Mouse (Mus musculus) forebrain, embryonic 10.5 days (tissue): ENCODE results near the gene Rps6kl1. TPM values are rescaled to one million over a fixed set of nuclear protein-coding genes. Genes with fewer than 3 reads are reported as not detected.

Experiments
- DNase-seq: peaks from one replicate; pipeline ENCODE4 v3.0.0-alpha.2; 2017; ENCODE audit warnings: low spot score; ENCODE audit errors: extremely low spot score
- H3K27ac ChIP-seq: fragments of 300-500 bp; sonication (generic); 2 replicates; pipeline ENCODE4 v1.5.1; 2016; ENCODE audit warnings: mild to moderate bottlenecking
- H3K27me3 ChIP-seq: fragments of 300-500 bp; sonication (generic); 2 replicates; pipeline ENCODE4 v1.6.1; 2016; ENCODE audit warnings: mild to moderate bottlenecking; ENCODE audit not compliant: poor library complexity, severe bottlenecking
- H3K36me3 ChIP-seq: fragments of 300-500 bp; sonication (generic); replicated peaks from 2 replicates; pipeline ENCODE4 v1.6.1; 2016; ENCODE audit warnings: mild to moderate bottlenecking, moderate library complexity
- H3K4me1 ChIP-seq: fragments of 300-500 bp; sonication (generic); 2 replicates; pipeline ENCODE4 v1.6.1; 2016
- H3K4me3 ChIP-seq: fragments of 300-500 bp; sonication (generic); 2 replicates; pipeline ENCODE4 v1.5.1; 2016; ENCODE audit warnings: mild to moderate bottlenecking, moderate library complexity
- H3K9me3 ChIP-seq: fragments of 300-500 bp; sonication (generic); 2 replicates; pipeline ENCODE4 v1.6.1; 2016; ENCODE audit warnings: mild to moderate bottlenecking, moderate library complexity
- WGBS: fragments of 180-500 bp; shearing (Covaris S2); methylation state at CpG from one replicate; pipeline ENCODE4 v1.1.7; 2016; 5-methylcytosine and 5-hydroxymethylcytosine counted together
- polyA plus RNA-seq: library from polyadenylated mRNA; unstranded; fragments of >200 nt; fragmentation: Nextera tagmentation; extraction: Ambion mirVana; gene quantifications from 2 replicates; pipeline ENCODE4 v1.2.1, GENCODE M21; 2016

The Rps6kl1 gene
- polyA plus RNA-seq, 1 experiment from 2014 or later, result 1.0 TPM

DNA sequence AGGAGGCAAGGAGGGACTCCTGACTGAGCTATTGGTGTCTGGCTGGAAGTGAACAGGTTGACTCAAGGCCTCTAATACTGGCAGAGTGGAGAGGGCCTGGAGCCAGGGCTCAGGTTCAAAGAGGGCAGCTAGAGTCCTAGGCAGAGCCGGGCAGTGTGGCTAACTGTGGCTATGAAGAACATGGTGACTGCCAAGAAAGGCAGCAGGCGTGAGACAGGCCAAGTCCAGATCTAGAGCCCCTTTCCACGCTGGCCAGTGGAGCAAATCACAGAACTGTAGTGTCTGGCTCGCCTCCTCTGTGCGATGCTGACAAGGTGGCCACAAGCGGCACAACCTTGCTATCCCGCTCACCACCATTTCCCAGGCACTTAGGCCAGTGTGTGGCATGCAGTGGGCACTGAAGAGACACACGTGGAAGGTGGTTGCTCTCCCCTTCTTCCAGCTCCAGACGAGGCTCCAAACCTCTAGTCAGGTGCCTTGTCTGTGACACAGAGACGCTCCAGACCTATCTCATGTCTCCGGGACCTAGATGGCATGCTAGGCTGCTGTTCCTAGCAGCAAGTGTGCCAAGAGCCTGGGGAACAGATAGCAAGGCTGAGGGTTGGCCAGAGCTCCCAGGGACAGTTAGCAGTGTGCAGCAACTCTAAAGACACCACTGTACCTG lies 19.4 kb upstream of the Rps6kl1 start:
- Histone ChIP-seq H3K4me1 (peaks cover 23% of the 10 kb centered on the region), H3K4me3 (no peak overlapping the region), H3K9me3 (no peaks in the 10 kb centered on the region), H3K36me3 (no peaks in the 10 kb centered on the region), H3K27ac (no peak overlapping the region), H3K27me3 (peaks cover 35% of the 10 kb centered on the region)
- DNase-seq, result no peak
- 85% methylated on average over 11 of the region's 11 CpGs for WGBS

DNA sequence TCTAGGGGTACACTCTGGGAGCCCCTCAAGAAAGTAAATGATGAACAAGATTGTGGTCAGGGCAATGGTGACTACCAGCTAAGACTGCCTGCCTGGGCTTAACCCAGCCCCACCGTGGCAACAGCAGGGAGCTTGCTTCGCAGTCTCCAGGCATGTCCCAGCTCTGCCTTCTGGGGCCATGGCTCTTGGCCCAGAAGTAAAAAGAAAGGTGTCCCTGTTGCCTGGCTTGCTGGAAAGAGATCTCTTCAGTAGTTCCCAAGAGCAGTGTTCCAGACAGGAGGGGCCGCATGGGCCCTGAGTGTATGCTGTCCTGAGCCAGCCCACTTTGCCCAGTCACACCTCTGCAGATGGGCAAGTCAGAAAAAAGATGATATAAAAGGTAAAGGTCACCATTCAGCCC lies 18.8 kb upstream of the Rps6kl1 start:
- Histone ChIP-seq H3K27ac (no peak overlapping the region), H3K4me1 (peaks cover 17% of the 10 kb centered on the region), H3K36me3 (no peaks in the 10 kb centered on the region), H3K9me3 (no peaks in the 10 kb centered on the region), H3K27me3 (peaks cover 30% of the 10 kb centered on the region), H3K4me3 (peak overlapping the region; percentile 38; the same call in 1 of the 2 replicates)
- 47% methylated on average over 3 of the region's 3 CpGs for WGBS
- no peak for DNase-seq

DNA sequence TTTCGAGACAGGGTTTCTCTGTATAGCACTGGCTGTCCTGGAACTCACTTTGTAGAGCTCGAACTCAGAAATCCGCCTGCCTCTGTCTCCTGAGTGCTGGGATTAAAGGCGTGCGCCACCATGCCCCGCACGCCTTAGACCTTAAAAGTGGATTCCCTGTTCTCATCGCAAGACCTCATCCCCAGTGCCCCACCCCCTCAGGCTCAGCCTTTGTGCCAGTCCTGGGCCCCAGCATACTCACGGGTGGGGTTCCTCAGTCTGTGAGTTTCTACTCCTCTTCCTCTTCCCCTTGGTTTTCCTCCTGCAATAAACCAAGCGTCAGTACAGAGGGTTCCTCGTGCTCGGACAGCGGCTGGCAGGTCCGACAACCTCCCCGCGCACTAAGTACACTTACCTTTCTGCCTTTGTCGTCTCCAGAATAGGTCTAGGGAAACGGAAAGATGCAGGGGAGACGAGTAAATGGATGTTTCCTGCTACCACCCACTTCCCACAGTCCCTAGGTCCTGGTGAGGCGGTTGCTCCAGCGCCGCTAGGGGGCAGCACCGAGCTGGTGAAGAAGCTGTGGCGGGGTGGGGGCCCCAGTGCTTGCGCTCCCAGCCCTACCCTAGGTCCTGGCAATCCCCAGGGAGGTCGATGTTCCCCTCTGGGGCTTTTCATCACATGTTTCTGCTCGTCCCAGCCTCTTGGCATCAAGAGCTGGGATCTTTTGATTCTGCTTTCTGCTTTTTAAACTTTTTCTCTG lies 18.2 kb upstream of the Rps6kl1 start:
- H3K27ac ChIP-seq, result no peak overlapping the region; the same call in 1 of the 2 replicates
- H3K27me3 ChIP-seq, result peaks cover 24% of the 10 kb centered on the region
- H3K4me1 ChIP-seq, result peaks cover 15% of the 10 kb centered on the region
- WGBS, result 25% methylated on average over 27 of the region's 27 CpGs
- no peaks in the 10 kb centered on the region for H3K9me3 ChIP-seq
- peak; percentile 80 for DNase-seq
- H3K4me3 ChIP-seq, result peak overlapping the region; percentile 38
- H3K36me3 ChIP-seq, result no peaks in the 10 kb centered on the region

DNA sequence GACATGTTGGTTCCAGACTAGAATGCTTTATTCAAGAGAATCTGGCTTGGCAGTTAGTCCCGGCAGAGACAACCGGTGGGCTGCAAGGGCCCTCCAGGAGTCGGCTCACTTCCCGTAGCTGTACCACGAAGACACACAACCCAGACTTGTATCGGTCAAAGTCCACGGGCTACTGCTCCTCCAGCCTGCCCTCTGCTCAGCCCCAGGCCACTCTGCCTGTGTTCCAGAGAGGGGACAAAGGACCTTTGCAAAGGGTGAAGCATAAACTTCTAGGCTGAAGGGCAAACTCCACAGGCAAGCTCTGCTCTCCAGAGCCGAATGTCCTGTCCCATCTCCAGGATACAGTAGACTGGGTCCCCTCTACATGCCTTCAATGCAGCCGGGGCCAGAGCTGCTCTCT lies 15.6 kb upstream of the Rps6kl1 start:
- Histone ChIP-seq H3K27me3 (peaks cover 18% of the 10 kb centered on the region), H3K9me3 (no peaks in the 10 kb centered on the region), H3K27ac (no peak overlapping the region), H3K4me3 (no peak overlapping the region), H3K4me1 (peaks cover 10% of the 10 kb centered on the region), H3K36me3 (no peaks in the 10 kb centered on the region)
- DNase-seq, result no peak
- WGBS, result 91% methylated on average over 9 of the region's 9 CpGs

DNA sequence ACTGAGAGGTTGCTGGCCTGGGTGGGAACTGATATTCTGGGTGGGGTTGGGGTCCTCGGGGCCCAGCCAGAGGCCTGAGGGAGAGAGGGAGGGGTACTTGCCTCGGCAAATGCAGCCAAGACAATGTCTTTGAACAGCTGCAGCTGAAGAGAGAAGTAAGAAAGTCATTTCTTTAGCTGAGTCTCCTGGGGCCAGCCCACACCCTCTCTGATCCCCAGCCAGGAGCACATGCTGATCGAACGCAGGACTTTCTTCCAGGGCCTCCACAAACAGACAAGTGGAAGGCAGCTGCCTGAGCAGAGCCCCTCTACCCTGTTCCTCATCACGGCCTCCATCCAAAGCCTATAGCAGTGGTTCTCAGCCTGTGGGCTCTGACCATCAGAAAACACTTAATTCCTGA lies 13.9 kb upstream of the Rps6kl1 start:
- WGBS, result 88% methylated on average over 5 of the region's 5 CpGs
- H3K4me1 ChIP-seq, result peaks cover 9% of the 10 kb centered on the region
- no peaks in the 10 kb centered on the region for H3K36me3 ChIP-seq
- H3K4me3 ChIP-seq, result no peak overlapping the region
- H3K9me3 ChIP-seq, result no peaks in the 10 kb centered on the region
- DNase-seq, result no peak
- no peak overlapping the region for H3K27ac ChIP-seq
- H3K27me3 ChIP-seq, result peaks cover 7% of the 10 kb centered on the region

DNA sequence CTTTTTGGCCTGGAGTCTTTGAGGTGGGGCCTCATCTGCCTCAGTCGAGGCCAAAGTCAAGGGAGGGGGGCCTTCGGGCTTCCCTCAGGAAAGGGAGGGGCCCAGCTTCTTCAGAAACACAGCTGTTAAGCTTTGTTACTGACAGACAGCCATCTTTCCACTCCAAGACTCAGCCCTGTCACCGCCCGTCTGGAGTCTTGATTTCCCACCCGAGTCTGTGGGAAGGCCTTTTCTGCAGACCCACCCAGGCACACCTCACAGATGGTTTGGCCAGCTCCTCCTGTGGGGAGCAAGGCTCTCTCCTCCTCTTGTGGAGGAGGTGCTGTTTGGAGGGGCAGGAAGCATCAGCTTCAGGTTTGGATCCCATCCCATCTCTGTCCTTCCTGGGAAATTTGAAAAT lies 8.5 kb upstream of the Rps6kl1 start:
- no peaks in the 10 kb centered on the region for H3K27me3 ChIP-seq
- H3K36me3 ChIP-seq, result no peaks in the 10 kb centered on the region
- no peak for DNase-seq
- H3K4me3 ChIP-seq, result no peak overlapping the region
- H3K27ac ChIP-seq, result no peak overlapping the region
- WGBS, result 89% methylated on average over 5 of the region's 5 CpGs
- H3K9me3 ChIP-seq, result no peaks in the 10 kb centered on the region
- H3K4me1 ChIP-seq, result no peaks in the 10 kb centered on the region

DNA sequence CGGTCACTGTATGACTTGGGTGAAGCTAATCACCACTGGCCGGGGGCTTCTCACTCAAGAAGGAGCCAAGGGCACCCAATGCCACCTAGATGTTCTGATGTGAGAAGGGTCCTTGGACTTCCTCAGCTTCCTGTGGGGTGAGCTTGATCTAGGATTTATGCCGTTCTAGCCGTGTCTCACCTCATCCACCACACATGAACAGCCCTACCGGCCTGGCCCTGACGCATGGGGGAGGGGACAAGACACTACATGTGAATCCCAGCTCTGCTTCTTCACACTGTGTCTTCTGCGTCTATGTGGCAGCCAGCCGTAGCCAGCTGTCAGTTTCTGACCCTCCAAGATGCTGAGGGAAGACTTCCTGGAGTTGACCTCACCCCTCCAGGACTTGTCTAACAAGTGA lies 7.7 kb upstream of the Rps6kl1 start:
- Histone ChIP-seq H3K4me3 (no peak overlapping the region), H3K9me3 (no peaks in the 10 kb centered on the region), H3K27ac (no peak overlapping the region), H3K27me3 (no peaks in the 10 kb centered on the region), H3K36me3 (no peaks in the 10 kb centered on the region), H3K4me1 (no peaks in the 10 kb centered on the region)
- 96% methylated on average over 8 of the region's 8 CpGs for WGBS
- no peak for DNase-seq

DNA sequence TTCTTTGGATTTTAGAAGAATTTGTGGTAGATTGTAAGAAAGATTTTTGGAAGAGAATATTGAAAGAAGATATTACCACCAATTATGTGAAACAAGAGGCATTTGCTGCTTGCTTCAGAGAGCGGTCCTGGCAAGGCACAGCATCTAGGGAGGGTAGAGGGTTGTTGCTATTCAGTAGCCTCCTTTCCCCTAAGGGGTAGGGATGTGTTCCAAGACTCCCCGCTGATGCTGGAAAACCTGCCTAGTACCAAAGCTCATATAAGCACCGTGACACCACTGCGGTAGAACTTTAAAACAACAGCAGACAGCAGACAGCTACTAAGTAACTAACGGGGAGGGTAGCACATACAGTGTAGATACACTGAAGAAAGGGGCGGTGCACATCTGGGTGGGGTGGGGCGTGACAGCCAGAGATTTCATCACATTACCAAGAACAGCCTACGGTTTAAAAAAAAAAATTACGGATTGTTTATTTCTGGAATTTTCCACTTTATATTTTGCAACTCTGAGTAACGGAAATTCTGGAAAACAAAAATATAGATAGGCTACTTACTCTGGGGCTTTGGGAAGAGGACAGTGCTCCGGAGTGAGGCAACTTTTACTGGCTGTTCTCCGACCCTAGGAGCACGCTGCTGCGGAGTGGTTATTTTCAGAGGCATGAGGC lies 6.9 kb upstream of the Rps6kl1 start:
- DNase-seq, result no peak
- Histone ChIP-seq H3K9me3 (no peaks in the 10 kb centered on the region), H3K4me1 (no peaks in the 10 kb centered on the region), H3K27ac (no peak overlapping the region), H3K36me3 (no peaks in the 10 kb centered on the region), H3K27me3 (no peaks in the 10 kb centered on the region), H3K4me3 (no peak overlapping the region)
- 90% methylated on average over 14 of the region's 14 CpGs for WGBS

DNA sequence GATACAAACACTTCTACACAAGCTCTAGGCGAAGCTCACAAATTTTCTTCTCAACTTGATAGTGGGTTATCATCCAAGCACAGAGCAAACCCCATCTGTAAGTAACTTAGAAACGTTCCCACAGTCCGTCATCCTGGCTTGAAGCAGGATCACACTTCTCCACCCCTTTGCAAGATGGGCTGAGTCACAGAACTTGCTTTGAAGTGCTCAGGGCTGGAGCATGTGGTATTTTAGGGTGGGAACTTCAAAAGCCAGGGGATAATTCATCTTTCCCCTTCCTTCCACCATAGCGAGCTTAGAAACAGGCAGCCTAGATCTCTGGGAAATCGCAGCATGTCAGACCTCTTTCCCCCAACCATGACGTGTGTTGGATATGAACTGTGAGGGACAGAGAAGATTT lies 5.3 kb upstream of the Rps6kl1 start:
- Histone ChIP-seq H3K27ac (no peak overlapping the region), H3K4me1 (peaks cover 3% of the 10 kb centered on the region), H3K9me3 (no peaks in the 10 kb centered on the region), H3K36me3 (no peaks in the 10 kb centered on the region), H3K27me3 (peaks cover 7% of the 10 kb centered on the region), H3K4me3 (no peak overlapping the region)
- 81% methylated on average over 6 of the region's 6 CpGs for WGBS
- no peak for DNase-seq

DNA sequence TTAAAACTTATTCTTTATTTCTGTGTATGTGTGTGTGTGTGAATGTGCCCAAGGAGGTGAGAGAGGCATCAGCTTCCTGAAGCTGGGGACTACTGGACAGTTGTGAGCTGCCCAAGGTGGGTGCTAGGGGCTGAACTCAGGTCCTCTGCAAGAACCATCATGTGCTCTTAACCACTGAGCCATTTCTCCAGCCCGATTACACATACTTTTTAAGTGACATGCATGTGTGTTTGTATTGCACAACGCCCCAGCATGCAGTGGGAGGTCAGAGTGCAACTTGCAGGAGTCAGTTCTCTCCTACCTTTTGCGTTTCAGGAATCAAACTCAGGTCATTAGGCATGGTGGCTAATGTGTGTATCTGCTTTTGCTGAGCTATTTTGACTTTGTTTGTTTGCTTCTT lies 1.9 kb upstream of the Rps6kl1 start:
- no peaks in the 10 kb centered on the region for H3K36me3 ChIP-seq
- H3K9me3 ChIP-seq, result no peaks in the 10 kb centered on the region
- no peak for DNase-seq
- H3K27ac ChIP-seq, result no peak overlapping the region
- no peak overlapping the region for H3K4me3 ChIP-seq
- WGBS, result 84% methylated on average over 3 of the region's 3 CpGs
- peaks cover 15% of the 10 kb centered on the region for H3K4me1 ChIP-seq
- H3K27me3 ChIP-seq, result peaks cover 33% of the 10 kb centered on the region

DNA sequence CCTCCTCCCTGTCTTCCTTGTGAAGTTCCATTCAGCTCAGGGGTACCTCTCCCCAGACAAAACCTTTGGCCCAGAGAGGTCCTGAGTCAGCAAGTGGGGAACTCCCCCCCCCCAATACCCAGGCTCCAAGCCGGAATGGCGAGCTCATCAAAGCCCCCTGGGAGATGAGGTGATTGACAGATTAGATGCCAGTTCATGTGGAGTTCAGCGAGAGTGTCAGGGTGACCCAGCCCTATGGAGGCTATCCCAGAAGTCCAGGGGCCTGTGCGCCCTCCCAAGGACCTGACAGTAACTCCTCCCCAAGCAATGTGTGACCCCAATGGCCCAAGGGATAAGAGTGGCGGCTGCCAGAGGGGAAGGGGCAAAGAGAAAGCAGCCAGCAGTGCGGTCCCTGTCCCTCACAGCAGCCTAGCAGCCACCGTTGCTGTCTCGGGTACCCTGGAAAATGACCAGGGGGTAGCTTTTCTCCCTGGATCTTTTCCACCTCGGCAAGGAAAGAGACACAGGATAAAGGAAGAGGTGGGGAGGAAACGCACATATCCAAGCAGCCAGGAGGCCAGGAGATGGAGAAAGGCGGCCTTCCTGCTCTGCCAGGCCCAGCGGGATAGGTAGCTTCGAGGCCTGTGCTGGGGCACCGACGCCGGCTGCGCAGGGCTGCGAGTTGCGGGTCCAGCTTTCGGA lies 603 bp downstream of the Rps6kl1 start:
- H3K4me1 ChIP-seq, result peaks cover 29% of the 10 kb centered on the region
- H3K36me3 ChIP-seq, result no peaks in the 10 kb centered on the region
- DNase-seq, result no peak
- H3K27ac ChIP-seq, result peak overlapping the region; percentile 35; the same call in 1 of the 2 replicates
- peaks cover 49% of the 10 kb centered on the region for H3K27me3 ChIP-seq
- H3K9me3 ChIP-seq, result no peaks in the 10 kb centered on the region
- 9% methylated on average over 20 of the region's 20 CpGs for WGBS
- peak overlapping the region; percentile 48 for H3K4me3 ChIP-seq

DNA sequence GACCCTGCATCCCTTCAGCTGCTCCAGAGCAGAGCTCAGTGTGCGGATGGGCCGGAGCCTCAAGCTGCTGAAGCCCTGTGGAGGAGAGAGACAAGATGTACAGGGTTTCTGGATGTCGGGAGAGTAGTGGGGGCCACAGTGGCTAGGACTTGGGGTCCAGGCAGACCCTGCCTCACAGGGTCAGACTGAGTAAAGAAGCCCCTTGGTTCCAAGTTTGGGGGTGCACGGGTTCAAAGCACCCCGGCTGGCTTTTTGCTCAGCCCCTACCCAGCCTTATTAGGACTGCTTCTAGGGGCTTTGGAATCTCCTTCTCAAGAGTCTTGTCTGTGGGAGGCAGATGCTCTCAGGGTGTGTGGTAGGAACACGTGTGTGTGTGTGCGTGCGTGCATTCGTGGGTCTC lies 4.2 kb downstream of the Rps6kl1 start:
- no peak for DNase-seq
- Histone ChIP-seq H3K36me3 (no peaks in the 10 kb centered on the region), H3K9me3 (no peaks in the 10 kb centered on the region), H3K27ac (no peak overlapping the region), H3K27me3 (peaks cover 47% of the 10 kb centered on the region), H3K4me3 (no peak overlapping the region), H3K4me1 (peaks cover 29% of the 10 kb centered on the region)
- WGBS, result 79% methylated on average over 9 of the region's 9 CpGs
